Comparison of ENCODE assay signal across 14 mouse cellular contexts in genomic region chr2:69381740-69382139, GRCm38 (mm10). TPM values are rescaled to one million over a fixed set of nuclear protein-coding genes. Genes with fewer than 3 reads are reported as not detected.
DNase-seq lines count a peak whose midpoint lies in the region; TF ChIP-seq lines count a peak whose summit lies in the region.
"Had no signal": no experiment of that assay in that cellular context is flagged by ENCODE, and none has a peak within 500 bp of the region (broad histone marks: within the 10 kb centered on the region; RNA-seq: fewer than 3 reads in every experiment).

No protein-coding gene starts in this region.

- in situ Hi-C loops in CH12.LX (cut with MboI; ENCODE audit: low pct_ligation_motif_present, low pct_unique_long_range_greater_than_20kb, low sequenced_read_pairs): no loop called here

- TF ChIP-seq RAD21 in CH12.LX (IDR thresholded peaks at IDR 0.05; ENCODE audit: low read depth, low read length): peak; percentile 25

- no peak for TF ChIP-seq POLR2A in CH12.LX (IDR thresholded peaks at IDR 0.05; ENCODE audit: low read depth, low read length)

- no peak overlapping the region for H3K27ac ChIP-seq in layer of hippocampus, adult 2 months
- H3K27ac ChIP-seq in CH12.LX (ENCODE audit: insufficient read depth, low read depth) (no peak overlapping the region), macrophage (peak overlapping the region; percentile 38; the same call in 1 of the 2 replicates)
- H3K27ac ChIP-seq: hindbrain, embryonic 13.5 days had no signal

- dilution Hi-C loops in CH12.LX (cut with MboI; ENCODE audit: extremely low pct_ligation_motif_present, extremely low pct_unique_long_range_greater_than_20kb, low sequenced_read_pairs): no loop called here

- WGBS in macrophage (ENCODE audit: missing documents): 33% methylated on average over 8 of the region's 8 CpGs

- no peaks in the 10 kb centered on the region for H3K27me3 ChIP-seq in CH12.LX (replicated peaks)
- H3K27me3 ChIP-seq: hindbrain, embryonic 13.5 days had no signal

- H3K9ac ChIP-seq in CH12.LX (ENCODE audit: insufficient read depth, low read depth): no peak overlapping the region
- H3K9ac ChIP-seq: hindbrain, embryonic 13.5 days had no signal

- DNase-seq in layer of hippocampus, adult 2 months (ENCODE audit: low spot score in 2 of 2): no peak
- no peak for DNase-seq in layer of hippocampus, adult 9-10 months (ENCODE audit: low spot score)
- no peak for DNase-seq in CH12.LX (ENCODE audit: extremely low read depth)
- peak; percentile 76 for DNase-seq in R1 (ENCODE audit: low read depth, low spot score)
- no peak for DNase-seq in layer of hippocampus, adult 8-10 months (ENCODE audit: low spot score in 2 of 2)
- DNase-seq in cerebellum, adult 11-12 months: no peak
- DNase-seq: cerebellum, adult 2 months; thymus, postnatal 25 days had no signal

- no peaks in the 10 kb centered on the region for H3K36me3 ChIP-seq in CH12.LX (replicated peaks in 1 of 2; ENCODE audit: control insufficient read depth in 1 of 2, insufficient read depth in 1 of 2, low read length in 1 of 2)
- no peaks in the 10 kb centered on the region for H3K36me3 ChIP-seq in macrophage (ENCODE audit: inconsistent target)
- H3K36me3 ChIP-seq: hindbrain, embryonic 13.5 days had no signal

- peaks cover 8 to 35% of the 10 kb centered on the region in 2 experiments for H3K4me1 ChIP-seq in CH12.LX (ENCODE audit: control insufficient read depth in 1 of 2, insufficient read depth in 2 of 2)
- H3K4me1 ChIP-seq: hindbrain, embryonic 13.5 days had no signal

- H3K9me3 ChIP-seq in CH12.LX (replicated peaks; ENCODE audit: low read length): no peaks in the 10 kb centered on the region
- H3K9me3 ChIP-seq: hindbrain, embryonic 13.5 days had no signal

- peak; percentile 56 for TF ChIP-seq CTCF in layer of hippocampus, adult 2 months (conservative IDR thresholded peaks at IDR 0.05)
- TF ChIP-seq CTCF in CH12.LX (conservative IDR thresholded peaks at IDR 0.05 in 1 of 2, IDR thresholded peaks at IDR 0.05 in 1 of 2; ENCODE audit: low read depth in 2 of 2, low read length in 2 of 2): peak in 1 of 2 experiments; percentile 44; a peak in 2 of 4 replicates

- no peaks in the 10 kb centered on the region for H3K79me2 ChIP-seq in CH12.LX (replicated peaks; ENCODE audit: control insufficient read depth, extremely low read depth, insufficient read depth, poor library complexity, severe bottlenecking)
- H3K79me2 ChIP-seq in macrophage (ENCODE audit: inconsistent target): no peaks in the 10 kb centered on the region

- TF ChIP-seq EP300 in CH12.LX (IDR thresholded peaks at IDR 0.05; ENCODE audit: low read length): no peak

- H3K4me3 ChIP-seq in layer of hippocampus, adult 2 months: no peak overlapping the region
- H3K4me3 ChIP-seq in CH12.LX (replicated peaks in 1 of 3; ENCODE audit: low read depth in 2 of 3, low read length in 2 of 3, poor library complexity in 1 of 3) (no peak overlapping the region), macrophage (ENCODE audit: inconsistent target) (no peak overlapping the region)
- H3K4me3 ChIP-seq: hindbrain, embryonic 13.5 days had no signal

- H3K4me2 ChIP-seq in CH12.LX (ENCODE audit: insufficient read depth, low read depth, poor library complexity, severe bottlenecking): 0 out of 2 replicates have a peak overlapping the region, but pooled peaks have one; percentile 2
- H3K4me2 ChIP-seq: hindbrain, embryonic 13.5 days had no signal

TF ChIP-seq in CH12.LX, 34 proteins besides CTCF, POLR2A, EP300 and RAD21:
- no peak for TF ChIP-seq MXI1 (IDR thresholded peaks at IDR 0.05; ENCODE audit: low read depth, low read length)
- no peak for TF ChIP-seq CHD2 (IDR thresholded peaks at IDR 0.05; ENCODE audit: low read length)
- TF ChIP-seq TCF12 (IDR thresholded peaks at IDR 0.05; ENCODE audit: low read depth, low read length): no peak
- no peak for TF ChIP-seq ETS1 (conservative IDR thresholded peaks at IDR 0.05; ENCODE audit: low read depth, low read length)
- no peak for TF ChIP-seq JUND (conservative IDR thresholded peaks at IDR 0.05; ENCODE audit: low read depth, low read length)
- TF ChIP-seq NRF1 (IDR thresholded peaks at IDR 0.05; ENCODE audit: low read depth, low read length): no peak
- no peak for TF ChIP-seq MAX (IDR thresholded peaks at IDR 0.05; ENCODE audit: low read length)
- no peak for TF ChIP-seq MAFK (IDR thresholded peaks at IDR 0.05; ENCODE audit: insufficient replicate concordance, low read length)

RNA-seq across cellular contexts. Expression of gene Dhrs9, which starts 1.5 kb away (rescaled TPM):
- not detected for total RNA-seq in layer of hippocampus, adult 2 months (2021)
- not detected in 2 replicates for total RNA-seq in CH12.LX (2012; rRNA removed)
- total RNA-seq in CH12.LX (2014; rRNA removed): not detected in 2 replicates
- polyA plus RNA-seq in CH12.LX (2012; ENCODE audit: insufficient read length, low read depth): not detected in 2 replicates
- 10 to 100 TPM in 1 of 26 experiments, 1 to 10 TPM in 20, under 1 TPM in 5; 0.31 to 11.1 (median 2.3) TPM for total RNA-seq in macrophage (2018; cell fraction: chromatin; rRNA removed)
- 10 to 100 TPM in 1 of 26 experiments, 1 to 10 TPM in 24, under 1 TPM in 1; 0.77 to 10.6 (median 4.9) TPM for total RNA-seq in macrophage (2018; cell fraction: cytosol; rRNA removed)
- total RNA-seq in macrophage (2018; cell fraction: nucleus; rRNA removed): 1 to 10 TPM in 24 of 26 experiments, under 1 TPM in 2; 0.85 to 8.5 (median 3.4) TPM
- 2.0 to 8.4 TPM (median 3.7 TPM) in 3 replicates for polyA plus RNA-seq in macrophage (2018)
- not detected for total RNA-seq in layer of hippocampus, adult 8-10 months (2022)
- polyA plus RNA-seq: cerebellum, adult 2 months; forebrain, embryonic 11.5 days; hindbrain, embryonic 13.5 days; neural tube, embryonic 14.5 days had no signal

RNA-seq across cellular contexts. Expression of gene Abcb11, which starts 39.3 kb away (rescaled TPM):
- total RNA-seq in layer of hippocampus, adult 2 months (2021): not detected
- total RNA-seq in CH12.LX (2012; rRNA removed) (not detected in 2 replicates), CH12.LX (2014; rRNA removed) (0.16 TPM in 1 of 2 replicates, not detected in the other)
- polyA plus RNA-seq in CH12.LX (2012; ENCODE audit: insufficient read length, low read depth) (not detected in 2 replicates), macrophage (2018) (not detected in 3 replicates)
- total RNA-seq in macrophage (2018; cell fraction: chromatin; rRNA removed): under 1 TPM in 1 of 26 experiments, not detected in 25; 0.16 TPM
- total RNA-seq in macrophage (2018; cell fraction: cytosol; rRNA removed): not detected
- total RNA-seq in macrophage (2018; cell fraction: nucleus; rRNA removed): under 1 TPM in 1 of 26 experiments, not detected in 25; 0.46 TPM
- not detected for total RNA-seq in layer of hippocampus, adult 8-10 months (2022)
- polyA plus RNA-seq: cerebellum, adult 2 months; forebrain, embryonic 11.5 days; gonadal fat pad, adult 2 months; hindbrain, embryonic 13.5 days; neural tube, embryonic 14.5 days; small intestine, adult 2 months had no signal
